Mouse (Mus musculus): ENCODE measurements around the gene Slc5a3. TPM values are rescaled to one million over a fixed set of nuclear protein-coding genes. Genes with fewer than 3 reads are reported as not detected.

The Slc5a3 gene
- total and polyA plus RNA-seq, 3 experiments, result 1.7 to 4.1 (median 2.2) TPM

- no peak for TF ChIP-seq SIN3A (IDR thresholded peaks at IDR 0.05; ENCODE audit: low read length)
- TF ChIP-seq MEF2A (IDR thresholded peaks at IDR 0.05; ENCODE audit: borderline replicate concordance, low read depth, low read length), result no peak
- TF ChIP-seq ZKSCAN1 (IDR thresholded peaks at IDR 0.05; ENCODE audit: borderline replicate concordance, low read depth, low read length), result no peak
- no peak for TF ChIP-seq PAX5 (IDR thresholded peaks at IDR 0.05; ENCODE audit: low read length)
Measured at GRCm38 (mm10) chr16:92104332-92104590, 46.1 kb downstream of the Slc5a3 start.

GRCm38 (mm10) chr16:92104951-92105350 lies 46.8 kb downstream of the Slc5a3 start:
- Histone ChIP-seq H3K9ac (ENCODE audit: insufficient read depth, low read depth) (no peak overlapping the region), H3K27me3 (replicated peaks) (no peaks in the 10 kb centered on the region), H3K36me3 (replicated peaks in 1 of 2; ENCODE audit: control insufficient read depth in 1 of 2, insufficient read depth in 1 of 2, low read length in 1 of 2) (peaks cover 6 to 68% of the 10 kb centered on the region in 2 experiments), H3K27ac (ENCODE audit: insufficient read depth, low read depth) (no peak overlapping the region), H3K79me2 (replicated peaks; ENCODE audit: control insufficient read depth, extremely low read depth, insufficient read depth, poor library complexity, severe bottlenecking) (no peaks in the 10 kb centered on the region), H3K9me3 (replicated peaks; ENCODE audit: low read length) (no peaks in the 10 kb centered on the region), H3K4me3 (replicated peaks in 1 of 3; ENCODE audit: low read depth in 2 of 3, low read length in 2 of 3, poor library complexity in 1 of 3) (no peak overlapping the region), H3K4me2 (ENCODE audit: insufficient read depth, low read depth, poor library complexity, severe bottlenecking) (no peak overlapping the region), H3K4me1 (ENCODE audit: control insufficient read depth in 1 of 2, insufficient read depth in 2 of 2) (0 out of 4 replicates have a peak, but pooled peaks cover 0 to 3% of the 10 kb centered on the region in 2 experiments)
- in situ Hi-C loops (cut with MboI; ENCODE audit: low pct_ligation_motif_present, low pct_unique_long_range_greater_than_20kb, low sequenced_read_pairs) (no loop called here), dilution Hi-C loops (cut with MboI; ENCODE audit: extremely low pct_ligation_motif_present, extremely low pct_unique_long_range_greater_than_20kb, low sequenced_read_pairs) (no loop called here)
- TF ChIP-seq MAZ (IDR thresholded peaks at IDR 0.05; ENCODE audit: low read depth, low read length), result no peak
- TF ChIP-seq UBTF (IDR thresholded peaks at IDR 0.05; ENCODE audit: low read depth, low read length), result no peak
- TF ChIP-seq ELF1 (IDR thresholded peaks at IDR 0.05; ENCODE audit: low read depth, low read length), result no peak
- no peak for TF ChIP-seq MYC (IDR thresholded peaks at IDR 0.05; ENCODE audit: low read depth, low read length)
- TF ChIP-seq ZKSCAN1 (IDR thresholded peaks at IDR 0.05; ENCODE audit: borderline replicate concordance, low read depth, low read length), result no peak
- TF ChIP-seq SIN3A (IDR thresholded peaks at IDR 0.05; ENCODE audit: low read length), result no peak
- no peak for TF ChIP-seq KAT2A (IDR thresholded peaks at IDR 0.05; ENCODE audit: insufficient replicate concordance, low read length)
- no peak for TF ChIP-seq ZC3H11A (IDR thresholded peaks at IDR 0.05; ENCODE audit: low read depth, low read length)
- no peak for TF ChIP-seq ZMIZ1 (IDR thresholded peaks at IDR 0.05; ENCODE audit: low read depth, low read length)
- no peak for TF ChIP-seq MXI1 (IDR thresholded peaks at IDR 0.05; ENCODE audit: low read depth, low read length)
- no peak for TF ChIP-seq PAX5 (IDR thresholded peaks at IDR 0.05; ENCODE audit: low read length)
- no peak for DNase-seq (ENCODE audit: extremely low read depth)

More at GRCm38 (mm10) chr16:92104332-92104590, 46.1 kb downstream of the Slc5a3 start:
- Histone ChIP-seq H3K27me3 (replicated peaks) (no peaks in the 10 kb centered on the region), H3K9me3 (replicated peaks; ENCODE audit: low read length) (no peaks in the 10 kb centered on the region), H3K79me2 (replicated peaks; ENCODE audit: control insufficient read depth, extremely low read depth, insufficient read depth, poor library complexity, severe bottlenecking) (no peaks in the 10 kb centered on the region), H3K27ac (ENCODE audit: insufficient read depth, low read depth) (no peak overlapping the region), H3K4me1 (ENCODE audit: control insufficient read depth in 1 of 2, insufficient read depth in 2 of 2) (0 out of 4 replicates have a peak, but pooled peaks cover 0 to 3% of the 10 kb centered on the region in 2 experiments), H3K4me2 (ENCODE audit: insufficient read depth, low read depth, poor library complexity, severe bottlenecking) (no peak overlapping the region), H3K36me3 (replicated peaks in 1 of 2; ENCODE audit: control insufficient read depth in 1 of 2, insufficient read depth in 1 of 2, low read length in 1 of 2) (peaks cover 10 to 75% of the 10 kb centered on the region in 2 experiments), H3K4me3 (replicated peaks in 1 of 3; ENCODE audit: low read depth in 2 of 3, low read length in 2 of 3, poor library complexity in 1 of 3) (no peak overlapping the region), H3K9ac (ENCODE audit: insufficient read depth, low read depth) (no peak overlapping the region)
- in situ Hi-C loops (cut with MboI; ENCODE audit: low pct_ligation_motif_present, low pct_unique_long_range_greater_than_20kb, low sequenced_read_pairs) (no loop called here), dilution Hi-C loops (cut with MboI; ENCODE audit: extremely low pct_ligation_motif_present, extremely low pct_unique_long_range_greater_than_20kb, low sequenced_read_pairs) (no loop called here)
- DNase-seq (ENCODE audit: extremely low read depth), result no peak

GRCm38 (mm10) chr16:92105631-92106030 lies 47.5 kb downstream of the Slc5a3 start:
- H3K4me3 ChIP-seq (replicated peaks in 1 of 3; ENCODE audit: low read depth in 2 of 3, low read length in 2 of 3, poor library complexity in 1 of 3), result no peak overlapping the region
- H3K4me1 ChIP-seq (ENCODE audit: control insufficient read depth in 1 of 2, insufficient read depth in 2 of 2), result 0 out of 4 replicates have a peak, but pooled peaks cover 0 to 3% of the 10 kb centered on the region in 2 experiments
- in situ Hi-C loops (cut with MboI; ENCODE audit: low pct_ligation_motif_present, low pct_unique_long_range_greater_than_20kb, low sequenced_read_pairs) (no loop called here), dilution Hi-C loops (cut with MboI; ENCODE audit: extremely low pct_ligation_motif_present, extremely low pct_unique_long_range_greater_than_20kb, low sequenced_read_pairs) (no loop called here)
- no peaks in the 10 kb centered on the region for H3K27me3 ChIP-seq (replicated peaks)
- peaks cover 4 to 66% of the 10 kb centered on the region in 2 experiments for H3K36me3 ChIP-seq (replicated peaks in 1 of 2; ENCODE audit: control insufficient read depth in 1 of 2, insufficient read depth in 1 of 2, low read length in 1 of 2)
- H3K27ac ChIP-seq (ENCODE audit: insufficient read depth, low read depth), result no peak overlapping the region
- H3K9me3 ChIP-seq (replicated peaks; ENCODE audit: low read length), result no peaks in the 10 kb centered on the region
- H3K79me2 ChIP-seq (replicated peaks; ENCODE audit: control insufficient read depth, extremely low read depth, insufficient read depth, poor library complexity, severe bottlenecking), result no peaks in the 10 kb centered on the region
- TF ChIP-seq MXI1 (IDR thresholded peaks at IDR 0.05; ENCODE audit: low read depth, low read length) (no peak), POLR2A (IDR thresholded peaks at IDR 0.05; ENCODE audit: low read depth, low read length) (no peak), CHD2 (IDR thresholded peaks at IDR 0.05; ENCODE audit: low read length) (no peak), JUN (IDR thresholded peaks at IDR 0.05; ENCODE audit: insufficient read depth, low read depth, low read length) (no peak), GABPA (IDR thresholded peaks at IDR 0.05; ENCODE audit: insufficient replicate concordance, low read depth, low read length) (no peak), MEF2A (IDR thresholded peaks at IDR 0.05; ENCODE audit: borderline replicate concordance, low read depth, low read length) (no peak), NELFE (IDR thresholded peaks at IDR 0.05; ENCODE audit: low read depth, low read length) (no peak), IRF4 (IDR thresholded peaks at IDR 0.05; ENCODE audit: low read depth, low read length) (no peak), HCFC1 (IDR thresholded peaks at IDR 0.05; ENCODE audit: low read depth, low read length) (no peak)
- H3K4me2 ChIP-seq (ENCODE audit: insufficient read depth, low read depth, poor library complexity, severe bottlenecking), result no peak overlapping the region
- no peak for DNase-seq (ENCODE audit: extremely low read depth)
- no peak overlapping the region for H3K9ac ChIP-seq (ENCODE audit: insufficient read depth, low read depth)

Measured in CH12.LX (cell line).